Mouse (Mus musculus): ENCODE results near the gene Dpp4. TPM values are rescaled to one million over a fixed set of nuclear protein-coding genes. Genes with fewer than 3 reads are reported as not detected.

Dpp4 gene
- polyA plus RNA-seq, 1 experiment from 2014 or later, result 2.0 TPM

GRCm38 (mm10) chr2:62307477-62307876 lies 104.6 kb downstream of the Dpp4 start:
- H3K27me3 ChIP-seq (ENCODE audit: control insufficient read depth, insufficient read depth, low read depth, low read length), result no peaks in the 10 kb centered on the region
- 79% methylated on average over 2 of the region's 2 CpGs for WGBS
- no peak overlapping the region for H3K9ac ChIP-seq (ENCODE audit: low read depth, low read length)
- no peak overlapping the region for H3K4me3 ChIP-seq (ENCODE audit: low read depth, low read length)
- H3K36me3 ChIP-seq (ENCODE audit: control insufficient read depth, insufficient read depth, low read length), result no peaks in the 10 kb centered on the region
- no peaks in the 10 kb centered on the region for H3K4me1 ChIP-seq (ENCODE audit: control insufficient read depth, insufficient read depth, low read length)
- no peak overlapping the region for H3K4me2 ChIP-seq (ENCODE audit: low read length)
- no peak for ATAC-seq
- H3K9me3 ChIP-seq (replicated peaks; ENCODE audit: control insufficient read depth, low read length, poor library complexity, severe bottlenecking), result no peaks in the 10 kb centered on the region
- no peak overlapping the region for H3K27ac ChIP-seq (ENCODE audit: low read length)

GRCm38 (mm10) chr2:62306978-62307377 lies 105.1 kb downstream of the Dpp4 start:
- no peaks in the 10 kb centered on the region for H3K27me3 ChIP-seq (ENCODE audit: control insufficient read depth, insufficient read depth, low read depth, low read length)
- WGBS, result 87% methylated on average over 5 of the region's 5 CpGs
- ATAC-seq, result no peak
- H3K36me3 ChIP-seq (ENCODE audit: control insufficient read depth, insufficient read depth, low read length), result no peaks in the 10 kb centered on the region
- H3K9me3 ChIP-seq (replicated peaks; ENCODE audit: control insufficient read depth, low read length, poor library complexity, severe bottlenecking), result no peaks in the 10 kb centered on the region
- H3K4me3 ChIP-seq (ENCODE audit: low read depth, low read length), result no peak overlapping the region
- H3K4me2 ChIP-seq (ENCODE audit: low read length), result no peak overlapping the region
- no peak overlapping the region for H3K9ac ChIP-seq (ENCODE audit: low read depth, low read length)
- H3K27ac ChIP-seq (ENCODE audit: low read length), result no peak overlapping the region
- no peaks in the 10 kb centered on the region for H3K4me1 ChIP-seq (ENCODE audit: control insufficient read depth, insufficient read depth, low read length)

GRCm38 (mm10) chr2:62301716-62302115 lies 110.3 kb downstream of the Dpp4 start:
- Histone ChIP-seq H3K27me3 (ENCODE audit: control insufficient read depth, insufficient read depth, low read depth, low read length) (no peaks in the 10 kb centered on the region), H3K4me1 (ENCODE audit: control insufficient read depth, insufficient read depth, low read length) (no peaks in the 10 kb centered on the region), H3K4me2 (ENCODE audit: low read length) (no peak overlapping the region), H3K9ac (ENCODE audit: low read depth, low read length) (no peak overlapping the region), H3K36me3 (ENCODE audit: control insufficient read depth, insufficient read depth, low read length) (no peaks in the 10 kb centered on the region), H3K4me3 (ENCODE audit: low read depth, low read length) (no peak overlapping the region), H3K27ac (ENCODE audit: low read length) (no peak overlapping the region), H3K9me3 (replicated peaks; ENCODE audit: control insufficient read depth, low read length, poor library complexity, severe bottlenecking) (no peaks in the 10 kb centered on the region)
- 94% methylated on average over 2 of the region's 2 CpGs for WGBS
- no peak for ATAC-seq

DNA sequence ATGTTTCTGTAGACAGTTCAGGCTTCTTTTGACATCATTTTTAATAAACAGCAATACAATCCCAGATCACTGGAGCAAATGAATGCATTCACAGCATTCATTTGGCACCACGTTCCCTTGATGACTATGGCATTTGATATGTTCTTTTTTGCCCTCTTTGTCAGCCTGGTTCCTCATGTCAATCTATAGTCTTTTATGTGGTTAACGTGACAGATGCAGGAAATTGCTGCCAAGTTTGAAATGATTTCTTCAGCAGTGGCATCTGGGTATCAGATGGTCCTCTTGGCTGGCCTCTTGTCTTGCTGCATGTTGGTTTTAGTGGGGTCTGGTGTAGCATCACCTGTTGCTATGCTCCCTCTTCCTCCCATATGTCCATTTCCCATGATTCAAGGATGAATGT lies 118.2 kb downstream of the Dpp4 start:
- Histone ChIP-seq H3K4me3 (ENCODE audit: low read depth, low read length) (no peak overlapping the region), H3K9ac (ENCODE audit: low read depth, low read length) (no peak overlapping the region), H3K9me3 (replicated peaks; ENCODE audit: control insufficient read depth, low read length, poor library complexity, severe bottlenecking) (no peaks in the 10 kb centered on the region), H3K27me3 (ENCODE audit: control insufficient read depth, insufficient read depth, low read depth, low read length) (no peaks in the 10 kb centered on the region), H3K36me3 (ENCODE audit: control insufficient read depth, insufficient read depth, low read length) (no peaks in the 10 kb centered on the region), H3K4me2 (ENCODE audit: low read length) (no peak overlapping the region), H3K4me1 (ENCODE audit: control insufficient read depth, insufficient read depth, low read length) (no peaks in the 10 kb centered on the region), H3K27ac (ENCODE audit: low read length) (no peak overlapping the region)
- ATAC-seq, result no peak
- WGBS, result 44% methylated on average over 2 of the region's 2 CpGs

DNA sequence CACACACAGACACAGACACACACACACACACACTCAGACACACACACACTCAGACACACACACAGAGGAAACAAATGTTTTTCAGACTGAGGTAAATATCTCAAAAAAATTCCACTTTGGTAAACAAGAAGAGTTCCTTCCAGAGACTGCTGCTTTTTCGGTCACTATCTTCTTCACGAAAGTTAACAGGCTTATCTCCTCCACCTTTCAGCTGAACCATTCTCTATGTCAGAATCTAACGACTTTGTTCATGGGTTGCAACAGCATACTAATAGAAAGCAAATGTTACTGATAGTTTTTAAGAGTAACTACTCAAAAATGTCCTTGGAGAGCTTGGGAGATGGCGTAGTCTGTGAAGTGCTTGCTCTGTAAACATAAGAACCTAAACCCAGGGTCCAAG lies 124.5 kb downstream of the Dpp4 start:
- WGBS, result 78% methylated on average over 4 of the region's 4 CpGs
- no peak overlapping the region for H3K4me2 ChIP-seq (ENCODE audit: low read length)
- H3K9ac ChIP-seq (ENCODE audit: low read depth, low read length), result no peak overlapping the region
- no peaks in the 10 kb centered on the region for H3K27me3 ChIP-seq (ENCODE audit: control insufficient read depth, insufficient read depth, low read depth, low read length)
- no peak overlapping the region for H3K27ac ChIP-seq (ENCODE audit: low read length)
- H3K4me3 ChIP-seq (ENCODE audit: low read depth, low read length), result no peak overlapping the region
- no peaks in the 10 kb centered on the region for H3K36me3 ChIP-seq (ENCODE audit: control insufficient read depth, insufficient read depth, low read length)
- H3K9me3 ChIP-seq (replicated peaks; ENCODE audit: control insufficient read depth, low read length, poor library complexity, severe bottlenecking), result no peaks in the 10 kb centered on the region
- H3K4me1 ChIP-seq (ENCODE audit: control insufficient read depth, insufficient read depth, low read length), result no peaks in the 10 kb centered on the region
- ATAC-seq, result no peak

GRCm38 (mm10) chr2:62285847-62286246 lies 126.2 kb downstream of the Dpp4 start:
- H3K4me2 ChIP-seq (ENCODE audit: low read length), result no peak overlapping the region
- WGBS, result 1% methylated on average over 2 of the region's 2 CpGs
- no peaks in the 10 kb centered on the region for H3K36me3 ChIP-seq (ENCODE audit: control insufficient read depth, insufficient read depth, low read length)
- no peak for ATAC-seq
- H3K9me3 ChIP-seq (replicated peaks; ENCODE audit: control insufficient read depth, low read length, poor library complexity, severe bottlenecking), result no peaks in the 10 kb centered on the region
- H3K4me3 ChIP-seq (ENCODE audit: low read depth, low read length), result no peak overlapping the region
- no peak overlapping the region for H3K27ac ChIP-seq (ENCODE audit: low read length)
- no peak overlapping the region for H3K9ac ChIP-seq (ENCODE audit: low read depth, low read length)
- no peaks in the 10 kb centered on the region for H3K27me3 ChIP-seq (ENCODE audit: control insufficient read depth, insufficient read depth, low read depth, low read length)
- no peaks in the 10 kb centered on the region for H3K4me1 ChIP-seq (ENCODE audit: control insufficient read depth, insufficient read depth, low read length)

- no peaks in the 10 kb centered on the region for H3K4me1 ChIP-seq (ENCODE audit: control insufficient read depth, insufficient read depth, low read length)
- H3K36me3 ChIP-seq (ENCODE audit: control insufficient read depth, insufficient read depth, low read length), result no peaks in the 10 kb centered on the region
- no peak overlapping the region for H3K4me3 ChIP-seq (ENCODE audit: low read depth, low read length)
- no peak overlapping the region for H3K4me2 ChIP-seq (ENCODE audit: low read length)
- H3K27ac ChIP-seq (ENCODE audit: low read length), result no peak overlapping the region
- no peaks in the 10 kb centered on the region for H3K27me3 ChIP-seq (ENCODE audit: control insufficient read depth, insufficient read depth, low read depth, low read length)
- H3K9me3 ChIP-seq (replicated peaks; ENCODE audit: control insufficient read depth, low read length, poor library complexity, severe bottlenecking), result no peaks in the 10 kb centered on the region
- no peak overlapping the region for H3K9ac ChIP-seq (ENCODE audit: low read depth, low read length)
- WGBS, result 86% methylated on average over 2 of the region's 2 CpGs
- no peak for ATAC-seq
Observed at GRCm38 (mm10) chr2:62285026-62285425, 127.0 kb downstream of the Dpp4 start.

Other genes starting within 250 kb of the Dpp4 start
- 0.23 and 0.60 TPM in 2 replicates for gene Gcg, start 71.4 kb upstream of the Dpp4 start, polyA plus RNA-seq (2015; fragmentation: Nextera tagmentation; extraction: Ambion mirVana)
- gene Fap, start 161.8 kb upstream of the Dpp4 start, polyA plus RNA-seq (2015; fragmentation: Nextera tagmentation; extraction: Ambion mirVana), result 1.0 and 1.1 TPM in 2 replicates
- 1.2 and 1.4 TPM in 2 replicates for gene Ifih1, start 234.0 kb upstream of the Dpp4 start, polyA plus RNA-seq (2015; fragmentation: Nextera tagmentation; extraction: Ambion mirVana)